Mouse (Mus musculus): ENCODE results near the gene Ccdc162. TPM values are rescaled to one million over a fixed set of nuclear protein-coding genes. Genes with fewer than 3 reads are reported as not detected.

Gene Ccdc162
- total and polyA plus RNA-seq, 2 experiments from 2014 or later = 0.16 TPM; not detected in 1

DNA sequence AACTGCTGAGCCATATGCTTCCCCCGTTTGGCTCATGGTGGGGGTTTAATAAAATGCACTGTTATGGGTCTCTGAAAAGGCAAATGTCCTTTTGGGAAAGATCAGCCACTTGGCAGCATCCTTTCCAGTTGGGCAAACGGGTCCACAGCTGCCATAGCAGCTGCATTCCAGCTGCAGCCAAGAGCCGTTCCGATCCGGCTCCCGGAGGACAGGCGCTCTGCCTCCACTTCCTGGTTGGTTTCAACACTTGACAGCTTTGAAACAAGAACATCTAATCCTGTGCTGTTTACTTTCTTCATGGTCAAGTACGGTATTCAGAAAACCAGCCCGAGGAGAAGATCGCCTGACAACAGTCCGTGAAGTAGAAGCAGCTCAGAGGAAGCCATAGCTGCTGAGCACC is 19.4 kb downstream of the Ccdc162 start:
- ATAC-seq (ENCODE audit: insufficient read depth, low read depth) (no peak), DNase-seq (ENCODE audit: low spot score) (no peak)
- Histone ChIP-seq H3K4me2 (ENCODE audit: low read depth, low read length) (no peak overlapping the region), H3K4me1 (ENCODE audit: control insufficient read depth, insufficient read depth) (no peaks in the 10 kb centered on the region), H3K9me3 (replicated peaks; ENCODE audit: control insufficient read depth, low read length) (no peaks in the 10 kb centered on the region), H3K4me3 (ENCODE audit: low read depth, low read length) (no peak overlapping the region), H3K27ac (ENCODE audit: low read depth) (no peak overlapping the region), H3K9ac (replicated peaks; ENCODE audit: low read depth, low read length) (no peak overlapping the region), H3K27me3 (ENCODE audit: control insufficient read depth, insufficient read depth, low read length) (no peaks in the 10 kb centered on the region), H3K36me3 (replicated peaks; ENCODE audit: control insufficient read depth, insufficient read depth, low read length) (no peaks in the 10 kb centered on the region)
- 71% methylated on average over 11 of the region's 11 CpGs for WGBS
- TF ChIP-seq EP300 (IDR thresholded peaks at IDR 0.05; ENCODE audit: low read depth) (no peak), CTCF (IDR thresholded peaks at IDR 0.05; ENCODE audit: low read depth) (no peak)

DNA sequence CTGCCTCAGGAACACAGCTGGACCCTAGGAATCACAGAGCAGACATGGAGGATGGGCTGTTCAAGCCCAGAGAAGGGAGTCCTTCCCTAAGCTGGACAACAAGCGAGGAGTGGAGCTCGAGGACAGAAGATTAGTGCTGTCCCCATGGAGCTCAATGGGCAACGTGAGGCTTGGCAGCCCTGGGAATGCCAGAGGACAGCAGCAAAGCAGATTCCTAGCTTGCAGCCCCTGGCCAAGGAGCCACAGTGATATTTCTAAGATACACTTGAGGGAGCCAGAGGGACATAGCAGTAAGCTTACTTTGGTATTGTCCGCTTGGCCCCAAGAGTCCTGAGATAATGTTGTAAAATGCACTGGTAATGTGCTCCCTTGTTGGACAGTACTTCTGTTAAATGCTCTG is 25.5 kb downstream of the Ccdc162 start:
- TF ChIP-seq EP300 (IDR thresholded peaks at IDR 0.05; ENCODE audit: low read depth) (no peak), CTCF (IDR thresholded peaks at IDR 0.05; ENCODE audit: low read depth) (no peak; the same call in 1 of the 2 replicates)
- ATAC-seq (ENCODE audit: insufficient read depth, low read depth) = no peak
- Histone ChIP-seq H3K4me2 (ENCODE audit: low read depth, low read length) (no peak overlapping the region), H3K9me3 (replicated peaks; ENCODE audit: control insufficient read depth, low read length) (no peaks in the 10 kb centered on the region), H3K27ac (ENCODE audit: low read depth) (no peak overlapping the region), H3K4me3 (ENCODE audit: low read depth, low read length) (no peak overlapping the region), H3K9ac (replicated peaks; ENCODE audit: low read depth, low read length) (no peak overlapping the region), H3K27me3 (ENCODE audit: control insufficient read depth, insufficient read depth, low read length) (no peaks in the 10 kb centered on the region), H3K4me1 (ENCODE audit: control insufficient read depth, insufficient read depth) (no peaks in the 10 kb centered on the region; the same call in 1 of the 2 replicates), H3K36me3 (replicated peaks; ENCODE audit: control insufficient read depth, insufficient read depth, low read length) (no peaks in the 10 kb centered on the region)
- 55% methylated on average over 4 of the region's 4 CpGs for WGBS
- no peak for DNase-seq (ENCODE audit: low spot score)

DNA sequence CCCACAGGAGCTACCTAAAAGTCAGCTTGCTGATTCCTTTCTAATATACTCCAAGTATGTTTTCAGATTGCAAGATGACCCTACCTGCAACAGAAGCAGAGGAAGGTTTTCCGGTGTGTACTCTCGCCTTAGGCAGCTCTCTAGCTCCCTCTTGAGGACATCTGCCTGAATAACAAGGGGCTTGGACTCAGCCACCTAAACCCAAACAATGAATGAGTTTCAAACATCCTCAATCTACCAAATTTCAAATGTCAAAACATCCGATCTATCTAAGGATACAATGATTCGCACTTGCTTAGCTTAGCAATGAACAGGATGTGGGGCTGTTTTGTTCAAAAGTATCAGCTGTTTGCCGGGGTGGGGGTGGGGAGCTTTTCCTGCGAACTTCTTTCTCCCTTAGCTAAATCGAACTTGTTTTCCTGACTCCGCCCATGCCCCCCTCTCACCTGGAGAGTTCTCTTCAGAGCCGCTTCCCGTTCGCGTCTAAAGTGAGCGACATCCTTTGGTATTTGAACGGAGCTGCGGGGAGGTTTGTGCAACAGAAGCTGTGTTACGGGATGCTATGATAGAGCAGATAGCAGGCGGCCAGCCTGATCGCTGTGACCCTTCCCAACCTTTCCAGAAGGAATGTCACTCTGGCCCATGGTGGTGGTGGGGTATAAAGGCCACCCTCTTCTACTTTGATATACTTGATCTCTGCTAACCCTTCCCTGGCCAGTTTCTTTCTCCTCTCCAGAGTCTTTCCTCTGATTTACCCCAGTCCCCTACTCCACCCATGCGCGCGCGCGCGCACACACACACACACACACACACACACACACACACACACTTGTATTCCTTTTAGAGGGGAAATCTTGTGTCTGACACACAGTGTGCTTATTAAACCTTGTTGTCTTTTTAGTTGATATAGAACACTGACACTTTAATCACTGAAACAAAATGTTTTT is 26.2 kb downstream of the Ccdc162 start:
- Histone ChIP-seq H3K4me2 (ENCODE audit: low read depth, low read length) (peak overlapping the region; percentile 90), H3K36me3 (replicated peaks; ENCODE audit: control insufficient read depth, insufficient read depth, low read length) (no peaks in the 10 kb centered on the region), H3K27me3 (ENCODE audit: control insufficient read depth, insufficient read depth, low read length) (no peaks in the 10 kb centered on the region), H3K9ac (replicated peaks; ENCODE audit: low read depth, low read length) (peak overlapping the region; percentile 50), H3K4me1 (ENCODE audit: control insufficient read depth, insufficient read depth) (no peaks in the 10 kb centered on the region; the same call in 1 of the 2 replicates), H3K27ac (ENCODE audit: low read depth) (no peak overlapping the region), H3K9me3 (replicated peaks; ENCODE audit: control insufficient read depth, low read length) (no peaks in the 10 kb centered on the region), H3K4me3 (ENCODE audit: low read depth, low read length) (peak overlapping the region; percentile 54)
- 21% methylated on average over 24 of the region's 24 CpGs for WGBS
- ATAC-seq (ENCODE audit: insufficient read depth, low read depth) (no peak), DNase-seq (ENCODE audit: low spot score) (peak; percentile 62)
- TF ChIP-seq EP300 (IDR thresholded peaks at IDR 0.05; ENCODE audit: low read depth) = no peak
- TF ChIP-seq CTCF (IDR thresholded peaks at IDR 0.05; ENCODE audit: low read depth) = peak; percentile 87

DNA sequence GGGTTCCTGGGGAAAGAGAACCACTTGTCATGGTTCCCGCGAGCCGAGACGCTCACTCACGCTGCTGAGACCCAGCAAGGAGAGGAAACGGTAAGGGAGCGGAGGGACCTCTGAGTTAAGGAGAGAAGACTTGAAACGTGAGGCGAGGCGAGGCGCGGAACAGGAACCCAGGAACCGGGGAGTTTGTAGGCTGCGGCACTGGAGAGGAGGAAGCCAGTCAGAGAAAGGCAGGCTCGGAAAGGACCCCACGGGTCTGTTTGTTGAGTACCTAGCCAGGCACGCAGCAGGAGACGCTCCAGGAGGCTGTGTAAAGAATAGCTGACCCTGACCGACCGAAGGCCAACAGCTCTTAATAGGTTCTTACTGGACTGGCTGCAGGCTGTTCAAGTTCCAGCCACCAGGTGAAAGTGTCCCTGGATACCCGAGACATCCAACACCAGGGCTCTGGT is 31.9 kb downstream of the Ccdc162 start:
- peak overlapping the region; percentile 14; the same call in 1 of the 2 replicates for H3K4me3 ChIP-seq (ENCODE audit: low read depth, low read length)
- ATAC-seq (ENCODE audit: insufficient read depth, low read depth) (peak; percentile 34; the same call in 1 of the 2 replicates), DNase-seq (ENCODE audit: low spot score) (peak; percentile 21)
- no peak overlapping the region for H3K27ac ChIP-seq (ENCODE audit: low read depth)
- H3K9ac ChIP-seq (replicated peaks; ENCODE audit: low read depth, low read length) = 0 out of 2 replicates have a peak overlapping the region, but pooled peaks have one; percentile 37
- no peaks in the 10 kb centered on the region for H3K36me3 ChIP-seq (replicated peaks; ENCODE audit: control insufficient read depth, insufficient read depth, low read length)
- no peaks in the 10 kb centered on the region for H3K27me3 ChIP-seq (ENCODE audit: control insufficient read depth, insufficient read depth, low read length)
- no peaks in the 10 kb centered on the region; the same call in 1 of the 2 replicates for H3K4me1 ChIP-seq (ENCODE audit: control insufficient read depth, insufficient read depth)
- peak overlapping the region; percentile 45 for H3K4me2 ChIP-seq (ENCODE audit: low read depth, low read length)
- H3K9me3 ChIP-seq (replicated peaks; ENCODE audit: control insufficient read depth, low read length) = no peaks in the 10 kb centered on the region
- TF ChIP-seq EP300 (IDR thresholded peaks at IDR 0.05; ENCODE audit: low read depth) (no peak), CTCF (IDR thresholded peaks at IDR 0.05; ENCODE audit: low read depth) (peak; percentile 8; the same call in 1 of the 2 replicates)
- WGBS = under 1% methylated on average over 21 of the region's 21 CpGs

DNA sequence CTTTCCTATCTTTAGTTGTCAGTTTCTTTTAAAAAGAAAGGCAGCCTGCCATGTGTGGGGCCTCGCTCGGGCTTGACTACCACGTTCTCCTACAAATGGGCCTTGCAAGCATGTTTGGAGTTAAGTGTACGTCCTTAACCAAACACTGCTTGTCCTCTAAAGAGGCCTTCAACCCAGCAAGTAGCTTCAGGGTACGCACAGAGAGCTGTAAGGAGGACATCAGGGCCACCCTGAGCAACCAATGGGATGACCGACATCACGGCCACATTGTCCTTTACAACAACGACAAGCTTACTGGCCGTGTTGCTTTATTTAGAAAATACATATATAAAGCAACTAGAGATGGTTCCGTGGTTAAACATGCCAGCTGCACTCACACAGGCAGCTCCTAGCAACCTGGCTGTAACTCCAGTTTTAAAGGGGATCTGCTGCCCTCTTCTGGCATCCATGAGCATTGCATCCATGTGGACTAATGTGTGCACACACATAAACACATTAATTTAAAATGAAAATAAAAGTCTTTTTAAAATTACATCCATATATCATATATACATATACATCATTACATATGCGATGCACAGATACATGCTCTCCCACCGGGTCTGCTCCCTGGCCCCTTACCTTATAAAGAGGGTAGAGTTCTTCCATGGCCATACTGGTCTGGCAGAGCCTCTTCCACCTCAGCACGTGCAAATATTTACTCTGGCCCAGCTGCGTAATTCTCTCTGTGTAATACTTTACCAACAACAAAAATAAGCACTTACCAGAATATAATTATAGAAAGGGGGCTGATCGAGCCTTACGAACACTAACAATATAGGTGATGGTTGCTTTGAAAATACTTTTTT is 33.7 kb downstream of the Ccdc162 start:
- Histone ChIP-seq H3K4me1 (ENCODE audit: control insufficient read depth, insufficient read depth) (peaks cover 7% of the 10 kb centered on the region; the same call in 1 of the 2 replicates), H3K4me3 (ENCODE audit: low read depth, low read length) (no peak overlapping the region), H3K9ac (replicated peaks; ENCODE audit: low read depth, low read length) (no peak overlapping the region), H3K9me3 (replicated peaks; ENCODE audit: control insufficient read depth, low read length) (no peaks in the 10 kb centered on the region), H3K27me3 (ENCODE audit: control insufficient read depth, insufficient read depth, low read length) (no peaks in the 10 kb centered on the region), H3K36me3 (replicated peaks; ENCODE audit: control insufficient read depth, insufficient read depth, low read length) (no peaks in the 10 kb centered on the region), H3K27ac (ENCODE audit: low read depth) (0 out of 2 replicates have a peak overlapping the region, but pooled peaks have one; percentile 17), H3K4me2 (ENCODE audit: low read depth, low read length) (no peak overlapping the region)
- 33% methylated on average over 16 of the region's 16 CpGs for WGBS
- DNase-seq (ENCODE audit: low spot score) (peak; percentile 84), ATAC-seq (ENCODE audit: insufficient read depth, low read depth) (peak; percentile 56)
- peak; percentile 89 for TF ChIP-seq CTCF (IDR thresholded peaks at IDR 0.05; ENCODE audit: low read depth)
- TF ChIP-seq EP300 (IDR thresholded peaks at IDR 0.05; ENCODE audit: low read depth) = no peak

All from heart, postnatal 0 days (tissue).